Mouse (Mus musculus) heart, adult 8-10 months (tissue): Measurements from ENCODE around the gene Dusp6. TPM values are rescaled to one million over a fixed set of nuclear protein-coding genes. Genes with fewer than 3 reads are reported as not detected.
A peak's percentile ranks its signal among the peaks of the same experiment; 100 is the strongest.

ENCODE experiments used
- DNase-seq: peaks from one replicate; pipeline ENCODE4 v3.0.0; 2022; ENCODE audit warnings: low spot score
- total RNA-seq, 4 experiments: library from RNA; stranded (reverse); gene quantifications; 2 replicates each; pipeline ENCODE4 v1.2.4; 2022

Gene Dusp6
- total RNA-seq, 4 experiments from 2014 or later, result 12.9 to 18.7 (median 15.2) TPM

GRCm38 (mm10) chr10:99273006-99273405 lies 10.0 kb downstream of the Dusp6 start:
- DNase-seq, result no peak

GRCm38 (mm10) chr10:99274640-99275039 lies 11.6 kb downstream of the Dusp6 start:
- peak; percentile 17 for DNase-seq

- DNase-seq, result no peak
Observed at GRCm38 (mm10) chr10:99279067-99279880, 16.2 kb downstream of the Dusp6 start.

- no peak for DNase-seq
Observed at GRCm38 (mm10) chr10:99283981-99284385, 21.0 kb downstream of the Dusp6 start.

- DNase-seq, result no peak
Observed at GRCm38 (mm10) chr10:99284918-99285317, 21.9 kb downstream of the Dusp6 start.

GRCm38 (mm10) chr10:99285759-99286158 lies 22.7 kb downstream of the Dusp6 start:
- no peak for DNase-seq

- DNase-seq, result peak; percentile 33
Observed at GRCm38 (mm10) chr10:99286213-99286612, 23.2 kb downstream of the Dusp6 start.

GRCm38 (mm10) chr10:99286787-99287186 lies 23.8 kb downstream of the Dusp6 start:
- DNase-seq, result peak; percentile 35

- no peak for DNase-seq
Observed at GRCm38 (mm10) chr10:99287206-99287605, 24.2 kb downstream of the Dusp6 start.

GRCm38 (mm10) chr10:99289176-99289575 lies 26.1 kb downstream of the Dusp6 start:
- no peak for DNase-seq

- no peak for DNase-seq
Observed at GRCm38 (mm10) chr10:99293111-99293640, 30.1 kb downstream of the Dusp6 start.

GRCm38 (mm10) chr10:99297721-99298120 lies 34.7 kb downstream of the Dusp6 start:
- DNase-seq, result no peak

GRCm38 (mm10) chr10:99298328-99299295 lies 35.6 kb downstream of the Dusp6 start:
- no peak for DNase-seq

- DNase-seq, result no peak
Observed at GRCm38 (mm10) chr10:99299303-99299702, 36.3 kb downstream of the Dusp6 start.

GRCm38 (mm10) chr10:99302051-99302450 lies 39.0 kb downstream of the Dusp6 start:
- DNase-seq, result no peak

GRCm38 (mm10) chr10:99308837-99309236 lies 45.8 kb downstream of the Dusp6 start:
- DNase-seq, result no peak

GRCm38 (mm10) chr10:99309617-99310016 lies 46.6 kb downstream of the Dusp6 start:
- DNase-seq, result no peak

- no peak for DNase-seq
Observed at GRCm38 (mm10) chr10:99310204-99310603, 47.2 kb downstream of the Dusp6 start.

- DNase-seq, result no peak
Observed at GRCm38 (mm10) chr10:99311956-99312355, 48.9 kb downstream of the Dusp6 start.

- no peak for DNase-seq
Observed at GRCm38 (mm10) chr10:99314366-99314765, 51.3 kb downstream of the Dusp6 start.

GRCm38 (mm10) chr10:99317057-99317456 lies 54.0 kb downstream of the Dusp6 start:
- no peak for DNase-seq
